20 mouse cellular contexts compared by ENCODE assay signal in the genomic region with DNA sequence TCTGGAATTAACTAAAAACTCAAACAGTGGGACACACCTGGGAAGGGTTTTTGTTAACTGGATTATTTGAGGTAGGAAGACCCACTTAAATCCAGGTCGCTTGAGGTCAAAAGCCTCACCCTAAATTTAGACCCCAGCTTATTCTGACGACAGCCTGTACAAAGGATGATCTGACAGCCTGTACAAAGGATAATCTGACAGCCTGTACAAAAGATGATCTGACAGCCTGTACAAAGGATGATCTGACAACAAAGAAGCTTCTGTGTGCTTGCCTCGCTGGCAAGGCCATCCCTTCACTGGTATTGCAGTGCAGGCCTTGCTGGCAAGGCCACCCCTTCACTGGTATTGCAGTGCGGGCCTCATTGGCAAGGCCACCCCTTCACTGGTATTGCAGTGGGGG.
"Had no signal": no experiment of that assay in that cellular context is flagged by ENCODE, and none has a peak within 500 bp of the region (broad histone marks: within the 10 kb centered on the region; RNA-seq: fewer than 3 reads in every experiment).

No protein-coding gene starts in this region.

- ATAC-seq: liver, postnatal 0 days; lung, postnatal 0 days; midbrain, embryonic 13.5 days; midbrain, embryonic 15.5 days had no signal

- H3K36me3 ChIP-seq: midbrain, embryonic 15.5 days had no signal

- H3K4me2 ChIP-seq: liver, embryonic 15.5 days; lung, embryonic 15.5 days; midbrain, embryonic 11.5 days; midbrain, embryonic 13.5 days; midbrain, embryonic 15.5 days; neural tube, embryonic 12.5 days had no signal

- H3K27ac ChIP-seq: liver, embryonic 15.5 days; lung, embryonic 15.5 days; macrophage; midbrain, embryonic 13.5 days; midbrain, embryonic 15.5 days; neural tube, embryonic 12.5 days had no signal

- H3K4me3 ChIP-seq: liver, embryonic 15.5 days; lung, embryonic 15.5 days; megakaryocyte, embryonic 14.5 days; midbrain, embryonic 13.5 days; midbrain, embryonic 15.5 days; neural tube, embryonic 12.5 days had no signal

- H3K9me3 ChIP-seq: liver, embryonic 15.5 days; lung, embryonic 15.5 days; megakaryocyte, embryonic 14.5 days; midbrain, embryonic 13.5 days; midbrain, embryonic 15.5 days; neural tube, embryonic 12.5 days had no signal

- H3K27me3 ChIP-seq: liver, embryonic 15.5 days; lung, embryonic 15.5 days; megakaryocyte, embryonic 14.5 days; midbrain, embryonic 13.5 days; midbrain, embryonic 15.5 days; neural tube, embryonic 12.5 days had no signal

- H3K4me1 ChIP-seq: liver, embryonic 15.5 days; lung, embryonic 15.5 days; midbrain, embryonic 13.5 days; midbrain, embryonic 15.5 days; neural tube, embryonic 12.5 days had no signal

- H3K9ac ChIP-seq: liver, embryonic 15.5 days; liver, postnatal 0 days; lung, embryonic 15.5 days; midbrain, embryonic 13.5 days; midbrain, embryonic 15.5 days; neural tube, embryonic 12.5 days had no signal

- DNase-seq: liver, postnatal 0 days; lung, adult 2 months; lung, postnatal 14 days; lung, postnatal 36 days; right cerebral cortex, adult 18-20 months; right cerebral cortex, postnatal 25 days; right cerebral cortex, postnatal 4 days; spleen, adult 18-20 months; thymus, adult 18-20 months; thymus, postnatal 14 days; thymus, postnatal 36 days had no signal
